In the genomic region with DNA sequence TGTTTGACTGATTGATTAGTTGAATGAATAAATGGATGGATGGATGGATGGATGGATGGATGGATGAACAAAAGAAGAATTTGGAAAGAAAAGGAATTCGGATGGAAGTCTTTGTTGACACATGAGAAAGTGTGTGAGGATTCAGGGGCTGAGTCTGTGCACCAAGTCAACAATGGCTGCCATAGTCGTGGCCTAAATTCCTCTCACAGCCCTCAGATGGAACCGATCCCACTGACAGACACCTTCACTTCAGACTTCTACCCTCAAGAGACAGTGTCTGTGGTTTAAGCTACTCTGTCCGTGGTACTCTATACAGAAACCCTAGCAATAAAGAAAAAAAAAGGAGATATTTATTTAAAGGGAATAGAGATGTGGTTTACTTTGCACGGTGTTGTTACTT, we compare ENCODE assay signal across 31 mouse cellular contexts. TPM values are rescaled to one million over a fixed set of nuclear protein-coding genes. Genes with fewer than 3 reads are reported as not detected.
"Had no signal": no experiment of that assay in that cellular context is flagged by ENCODE, and none has a peak within 500 bp of the region (broad histone marks: within the 10 kb centered on the region; RNA-seq: fewer than 3 reads in every experiment).

No protein-coding gene starts in this region.

- DNase-seq: cerebellum, adult 9-11 months; cerebellum, postnatal 10 days; cerebellum, postnatal 14 days; cerebellum, postnatal 25 days; cerebellum, postnatal 36 days; embryo, embryonic 11 days; forebrain, postnatal 0 days; gastrocnemius, adult 2 months; gastrocnemius, postnatal 10 days; gastrocnemius, postnatal 14 days; gastrocnemius, postnatal 25 days; gastrocnemius, postnatal 36 days; heart, adult 18-20 months; heart, adult 2 months had no signal

- H3K27ac ChIP-seq: embryonic facial prominence, embryonic 10.5 days; embryonic facial prominence, embryonic 12.5 days; embryonic facial prominence, embryonic 13.5 days; embryonic facial prominence, embryonic 15.5 days; forebrain, embryonic 10.5 days; forebrain, embryonic 12.5 days; forebrain, embryonic 13.5 days; forebrain, embryonic 15.5 days; gastrocnemius, adult 2 months; heart, adult 2 months; heart, embryonic 10.5 days had no signal

- ATAC-seq: forebrain, embryonic 13.5 days; forebrain, embryonic 14.5 days; forebrain, embryonic 15.5 days; forebrain, embryonic 16.5 days; forebrain, postnatal 0 days had no signal

- H3K4me1 ChIP-seq: embryonic facial prominence, embryonic 10.5 days; embryonic facial prominence, embryonic 12.5 days; embryonic facial prominence, embryonic 13.5 days; embryonic facial prominence, embryonic 15.5 days; forebrain, embryonic 10.5 days; forebrain, embryonic 13.5 days; forebrain, embryonic 15.5 days; heart, embryonic 10.5 days had no signal

- H3K4me3 ChIP-seq: embryonic facial prominence, embryonic 10.5 days; embryonic facial prominence, embryonic 12.5 days; embryonic facial prominence, embryonic 13.5 days; embryonic facial prominence, embryonic 15.5 days; erythroblast, embryonic 14.5 days; forebrain, embryonic 10.5 days; forebrain, embryonic 12.5 days; forebrain, embryonic 13.5 days; forebrain, embryonic 15.5 days; gastrocnemius, adult 2 months; heart, adult 2 months; heart, embryonic 10.5 days had no signal

- H3K36me3 ChIP-seq: embryonic facial prominence, embryonic 10.5 days; embryonic facial prominence, embryonic 12.5 days; embryonic facial prominence, embryonic 13.5 days; embryonic facial prominence, embryonic 15.5 days; forebrain, embryonic 10.5 days; forebrain, embryonic 12.5 days; forebrain, embryonic 15.5 days; heart, embryonic 10.5 days had no signal

- H3K27me3 ChIP-seq: embryonic facial prominence, embryonic 12.5 days; embryonic facial prominence, embryonic 15.5 days; forebrain, embryonic 15.5 days had no signal

- H3K9me3 ChIP-seq: embryonic facial prominence, embryonic 13.5 days; embryonic facial prominence, embryonic 15.5 days; heart, embryonic 10.5 days had no signal

RNA-seq across cellular contexts. Expression of a gene that starts 34.8 kb away (rescaled TPM):
- total RNA-seq: common myeloid progenitor, adult 5-6 weeks; gastrocnemius, adult 18-20 months; gastrocnemius, adult 2 months; gastrocnemius, adult 8-10 months; gastrocnemius, postnatal 10 days; gastrocnemius, postnatal 14 days; gastrocnemius, postnatal 25 days; gastrocnemius, postnatal 36 days; granulocyte monocyte progenitor cell, adult 5-6 weeks; heart, adult 2 months; heart, adult 8-10 months had no signal
